Mouse (Mus musculus) CH12.LX (cell line): ENCODE results near the gene Lrch4. TPM values are rescaled to one million over a fixed set of nuclear protein-coding genes. Genes with fewer than 3 reads are reported as not detected.

Source experiments
- DNase-seq: peaks from one replicate; pipeline ENCODE4 v3.0.0-alpha.2; 2013; ENCODE audit errors: extremely low read depth
- H3K27ac ChIP-seq: 2 replicates; pipeline ENCODE4 v1.5.1; 2012; ENCODE audit warnings: low read depth, mild to moderate bottlenecking, control low read depth, moderate library complexity; ENCODE audit not compliant: insufficient read depth
- H3K27me3 ChIP-seq: replicated peaks from 2 replicates; pipeline ENCODE3; 2012; ENCODE audit warnings: inconsistent platforms
- H3K36me3 ChIP-seq, 2 experiments: replicated peaks in 1 of 2; 2 replicates each; pipeline versions ENCODE3 to v1.6.1; 2012; ENCODE audit warnings: inconsistent platforms in 1 of 2, low read length in 1 of 2, mild to moderate bottlenecking in 1 of 2, mixed read lengths in 1 of 2, moderate library complexity in 1 of 2; ENCODE audit not compliant: control insufficient read depth in 1 of 2, insufficient read depth in 1 of 2
- H3K4me1 ChIP-seq, 2 experiments: 2 replicates each; pipeline ENCODE4 v1.6.1; 2012; ENCODE audit warnings: inconsistent platforms in 1 of 2, moderate library complexity in 1 of 2; ENCODE audit not compliant: insufficient read depth in 2 of 2, control insufficient read depth in 1 of 2
- H3K4me2 ChIP-seq: 2 replicates; pipeline ENCODE4 v1.6.1; 2012; ENCODE audit warnings: low read depth, mild to moderate bottlenecking, control low read depth; ENCODE audit not compliant: poor library complexity, insufficient read depth, severe bottlenecking
- H3K4me3 ChIP-seq, 3 experiments: fragments of 150-350 bp in 1 of 3; sonication (generic) in 1 of 3; replicated peaks in 1 of 3; 2 replicates each; pipeline versions ENCODE3 to v1.5.1; 2011 to 2012; ENCODE audit warnings: low read depth in 2 of 3, low read length in 2 of 3, mild to moderate bottlenecking in 2 of 3, moderate library complexity in 2 of 3, control low read depth in 1 of 3, improper control_type of control experiment in 1 of 3, inconsistent platforms in 1 of 3, mixed read lengths in 1 of 3; ENCODE audit not compliant: poor library complexity in 1 of 3
- H3K79me2 ChIP-seq: replicated peaks from 2 replicates; pipeline ENCODE4 v1.6.1; 2012; ENCODE audit warnings: mild to moderate bottlenecking, moderate library complexity; ENCODE audit not compliant: control insufficient read depth, poor library complexity, insufficient read depth, severe bottlenecking; ENCODE audit errors: extremely low read depth
- H3K9ac ChIP-seq: 2 replicates; pipeline ENCODE4 v1.6.1; 2012; ENCODE audit warnings: low read depth, mild to moderate bottlenecking, control low read depth, moderate library complexity; ENCODE audit not compliant: insufficient read depth
- H3K9me3 ChIP-seq: replicated peaks from 2 replicates; pipeline ENCODE3; 2012; ENCODE audit warnings: low read length, inconsistent platforms, mixed read lengths
- CHD1 ChIP-seq: IDR thresholded peaks from 2 replicates; pipeline ENCODE4 v1.6.1; 2012; ENCODE audit warnings: low read depth, low read length, improper control_type of control experiment, inconsistent platforms
- CHD2 ChIP-seq: IDR thresholded peaks from 2 replicates; pipeline ENCODE4 v1.6.1; 2011; ENCODE audit warnings: low read length, improper control_type of control experiment
- CTCF ChIP-seq, 2 experiments: IDR thresholded peaks in 1 of 2; conservative IDR thresholded peaks in 1 of 2; 2 replicates each; pipeline ENCODE4 v1.5.1; 2011 to 2012; ENCODE audit warnings: low read depth in 2 of 2, low read length in 2 of 2, improper control_type of control experiment in 1 of 2, inconsistent platforms in 1 of 2, mild to moderate bottlenecking in 1 of 2, moderate library complexity in 1 of 2
- E2F4 ChIP-seq: IDR thresholded peaks from 2 replicates; pipeline ENCODE4 v1.6.1; 2011; ENCODE audit warnings: low read depth, low read length, improper control_type of control experiment; ENCODE audit not compliant: insufficient replicate concordance
- ETS1 ChIP-seq: conservative IDR thresholded peaks from 2 replicates; pipeline ENCODE4 v1.6.1; 2012; ENCODE audit warnings: low read depth, mild to moderate bottlenecking, inconsistent platforms, low read length, improper control_type of control experiment, moderate library complexity
- IRF4 ChIP-seq: IDR thresholded peaks from 2 replicates; pipeline ENCODE4 v1.6.1; 2014; ENCODE audit warnings: low read depth, mild to moderate bottlenecking, inconsistent platforms, low read length, improper control_type of control experiment
- JUND ChIP-seq: conservative IDR thresholded peaks from 2 replicates; pipeline ENCODE4 v1.6.1; 2011; ENCODE audit warnings: low read depth, low read length, improper control_type of control experiment
- MAFK ChIP-seq: IDR thresholded peaks from 2 replicates; pipeline ENCODE4 v1.6.1; 2011; ENCODE audit warnings: low read length, improper control_type of control experiment; ENCODE audit not compliant: insufficient replicate concordance
- MAX ChIP-seq: IDR thresholded peaks from 2 replicates; pipeline ENCODE4 v1.6.1; 2011; ENCODE audit warnings: low read length, improper control_type of control experiment
- MAZ ChIP-seq: IDR thresholded peaks from 2 replicates; pipeline ENCODE4 v1.6.1; 2012; ENCODE audit warnings: low read depth, mild to moderate bottlenecking, inconsistent platforms, low read length, improper control_type of control experiment, moderate library complexity
- MEF2A ChIP-seq: IDR thresholded peaks from 2 replicates; pipeline ENCODE4 v1.6.1; 2014; ENCODE audit warnings: low read depth, mild to moderate bottlenecking, inconsistent platforms, low read length, improper control_type of control experiment, borderline replicate concordance
- MYC ChIP-seq: IDR thresholded peaks from 2 replicates; pipeline ENCODE4 v1.6.1; 2011; ENCODE audit warnings: low read depth, mild to moderate bottlenecking, improper control_type of control experiment, low read length
- NELFE ChIP-seq: IDR thresholded peaks from 2 replicates; pipeline ENCODE4 v1.6.1; 2011; ENCODE audit warnings: low read depth, low read length, improper control_type of control experiment
- NRF1 ChIP-seq: IDR thresholded peaks from 2 replicates; pipeline ENCODE4 v1.6.1; 2014; ENCODE audit warnings: low read depth, mild to moderate bottlenecking, inconsistent platforms, low read length, improper control_type of control experiment, moderate library complexity
- POLR2A ChIP-seq: IDR thresholded peaks from 2 replicates; pipeline ENCODE4 v1.6.1; 2011; ENCODE audit warnings: low read depth, mild to moderate bottlenecking, improper control_type of control experiment, low read length
- RAD21 ChIP-seq: IDR thresholded peaks from 2 replicates; pipeline ENCODE4 v1.6.1; 2011; ENCODE audit warnings: low read depth, mild to moderate bottlenecking, low read length, improper control_type of control experiment, moderate library complexity
- SMC3 ChIP-seq: IDR thresholded peaks from 2 replicates; pipeline ENCODE4 v1.6.1; 2011; ENCODE audit warnings: low read depth, low read length, improper control_type of control experiment
- TBP ChIP-seq: conservative IDR thresholded peaks from 2 replicates; pipeline ENCODE4 v1.6.1; 2011; ENCODE audit warnings: low read depth, low read length, improper control_type of control experiment
- TCF12 ChIP-seq: IDR thresholded peaks from 2 replicates; pipeline ENCODE4 v1.6.1; 2014; ENCODE audit warnings: low read depth, mild to moderate bottlenecking, inconsistent platforms, low read length, improper control_type of control experiment
- UBTF ChIP-seq: IDR thresholded peaks from 2 replicates; pipeline ENCODE4 v1.6.1; 2012; ENCODE audit warnings: low read depth, mild to moderate bottlenecking, inconsistent platforms, low read length, improper control_type of control experiment, moderate library complexity
- USF1 ChIP-seq: IDR thresholded peaks from 2 replicates; pipeline ENCODE4 v1.6.1; 2014; ENCODE audit warnings: low read depth, mild to moderate bottlenecking, inconsistent platforms, low read length, improper control_type of control experiment
- USF2 ChIP-seq: conservative IDR thresholded peaks from 2 replicates; pipeline ENCODE4 v1.6.1; 2011; ENCODE audit warnings: low read depth, low read length, improper control_type of control experiment
- ZKSCAN1 ChIP-seq: IDR thresholded peaks from 2 replicates; pipeline ENCODE4 v1.6.1; 2012; ENCODE audit warnings: low read depth, inconsistent platforms, low read length, improper control_type of control experiment, borderline replicate concordance
- ZMIZ1 ChIP-seq: IDR thresholded peaks from 2 replicates; pipeline ENCODE4 v1.6.1; 2012; ENCODE audit warnings: low read depth, mild to moderate bottlenecking, inconsistent platforms, low read length, improper control_type of control experiment
- dilution Hi-C: fragments of 300-500 bp; cut with MboI; formaldehyde crosslinking; loops from 2 replicates; pipeline ENCODE4 v1.14.3; 2020; ENCODE audit warnings: low sequenced_read_pairs; ENCODE audit not compliant: extremely low pct_unique_long_range_greater_than_20kb, extremely low pct_ligation_motif_present
- in situ Hi-C: fragments of 300-500 bp; cut with MboI; formaldehyde crosslinking; loops from 3 replicates; pipeline ENCODE4 v1.14.3; 2019; ENCODE audit warnings: low sequenced_read_pairs, low pct_ligation_motif_present, low pct_unique_long_range_greater_than_20kb, mixed read lengths
- polyA plus RNA-seq: library from polyadenylated mRNA; unstranded; fragments of >175 nt; gene quantifications from 2 replicates; pipeline ENCODE4 v1.2.1, GENCODE M21; 2012; ENCODE audit warnings: low read depth; ENCODE audit not compliant: insufficient read length
- total RNA-seq, 2 experiments: library from RNA; depleted of rRNA; stranded (reverse); fragments of 300-350 nt in 1 of 2; fragments of >200 nt in 1 of 2; gene quantifications; 2 replicates each; pipeline ENCODE4 v1.2.3; 2012 to 2014

The Lrch4 gene
- total and polyA plus RNA-seq, 3 experiments, result 9.9 to 62.1 (median 25.6) TPM

GRCm38 (mm10) chr5:137668971-137669370, 40.0 kb downstream of the Lrch4 start:
- H3K9me3 ChIP-seq, result no peaks in the 10 kb centered on the region
- dilution Hi-C loops, result no loop called here
- H3K4me3 ChIP-seq, result no peak overlapping the region
- peaks cover 18 to 30% of the 10 kb centered on the region in 2 experiments for H3K4me1 ChIP-seq
- DNase-seq, result no peak
- H3K36me3 ChIP-seq, result peaks cover 15 to 47% of the 10 kb centered on the region in 2 experiments
- H3K79me2 ChIP-seq, result no peaks in the 10 kb centered on the region
- H3K9ac ChIP-seq, result no peak overlapping the region
- no peak overlapping the region for H3K27ac ChIP-seq
- in situ Hi-C loops, result no loop called here
- TF ChIP-seq CHD2 (no peak), USF1 (no peak)
- TF ChIP-seq, all 38 proteins: peak for 0
- H3K4me2 ChIP-seq, result no peak overlapping the region
- H3K27me3 ChIP-seq, result no peaks in the 10 kb centered on the region

GRCm38 (mm10) chr5:137670240-137670639, 41.3 kb downstream of the Lrch4 start:
- no peak overlapping the region for H3K4me2 ChIP-seq
- in situ Hi-C loops (no loop called here), dilution Hi-C loops (no loop called here)
- no peak overlapping the region for H3K9ac ChIP-seq
- H3K36me3 ChIP-seq, result peaks cover 11 to 46% of the 10 kb centered on the region in 2 experiments
- no peak overlapping the region for H3K27ac ChIP-seq
- no peaks in the 10 kb centered on the region for H3K27me3 ChIP-seq
- no peaks in the 10 kb centered on the region for H3K79me2 ChIP-seq
- TF ChIP-seq SMC3, result peak; percentile 48
- TF ChIP-seq CTCF (conservative IDR thresholded peaks at IDR 0.05 in 1 of 2, IDR thresholded peaks at IDR 0.05 in 1 of 2; ENCODE audit: low read depth in 2 of 2, low read length in 2 of 2), result peak; percentile 33 to 64; a peak in 2 of 4 replicates
- peak; percentile 49 for TF ChIP-seq RAD21
- TF ChIP-seq MYC, result 0 out of 2 replicates have a peak, but pooled peaks have one; percentile 49
- TF ChIP-seq NRF1, result no peak
- TF ChIP-seq, all 38 proteins: peak for 4
- DNase-seq, result no peak
- H3K9me3 ChIP-seq, result no peaks in the 10 kb centered on the region
- peaks cover 18 to 30% of the 10 kb centered on the region in 2 experiments for H3K4me1 ChIP-seq
- H3K4me3 ChIP-seq, result no peak overlapping the region

GRCm38 (mm10) chr5:137671443-137672240, 42.7 kb downstream of the Lrch4 start:
- H3K9me3 ChIP-seq, result no peaks in the 10 kb centered on the region
- H3K4me1 ChIP-seq, result peaks cover 18 to 35% of the 10 kb centered on the region in 2 experiments
- in situ Hi-C loops (no loop called here), dilution Hi-C loops (no loop called here)
- H3K79me2 ChIP-seq, result no peaks in the 10 kb centered on the region
- peak overlapping the region; percentile 81 for H3K27ac ChIP-seq
- H3K9ac ChIP-seq, result peak overlapping the region; percentile 38; the same call in 1 of the 2 replicates
- no peaks in the 10 kb centered on the region for H3K27me3 ChIP-seq
- H3K36me3 ChIP-seq, result peaks cover 4 to 42% of the 10 kb centered on the region in 2 experiments
- H3K4me3 ChIP-seq, result no peak overlapping the region
- DNase-seq, result peak; percentile 86
- peak overlapping the region; percentile 72 for H3K4me2 ChIP-seq
- TF ChIP-seq JUND (peak; percentile 49), SMC3 (0 out of 2 replicates have a peak, but pooled peaks have one; percentile 3), POLR2A (peak; percentile 33; the same call in 1 of the 2 replicates), MAX (peak; percentile 58; the same call in 1 of the 2 replicates), MAZ (no peak; the same call in 1 of the 2 replicates), USF1 (peak; percentile 87), USF2 (peak; percentile 89), ETS1 (peak; percentile 95), UBTF (no peak), ZKSCAN1 (no peak), ZMIZ1 (no peak), NELFE (no peak), MAFK (0 out of 2 replicates have a peak, but pooled peaks have one; percentile 17), TBP (0 out of 2 replicates have a peak, but pooled peaks have one; percentile 64), MEF2A (peak; percentile 51; the same call in 1 of the 2 replicates), IRF4 (peak; percentile 72; the same call in 1 of the 2 replicates), E2F4 (no peak), CHD1 (no peak), TCF12 (peak; percentile 80; the same call in 1 of the 2 replicates)
